Mouse (Mus musculus) inflammation-experienced regulatory T-cells, adult 6 months (primary cell): ENCODE data around the gene Olfr688. TPM values are rescaled to one million over a fixed set of nuclear protein-coding genes. Genes with fewer than 3 reads are reported as not detected.

ENCODE experiments used
- ATAC-seq: one replicate; pipeline ENCODE4 v1.8.0; 2017
- polyA plus RNA-seq, 3 experiments: library from polyadenylated mRNA; unstranded; fragments of 100-300 nt; shearing (Covaris generic); gene quantifications; one replicate each; pipeline ENCODE4 v1.2.1; 2017

The Olfr688 gene
- polyA plus RNA-seq: not detected

DNA sequence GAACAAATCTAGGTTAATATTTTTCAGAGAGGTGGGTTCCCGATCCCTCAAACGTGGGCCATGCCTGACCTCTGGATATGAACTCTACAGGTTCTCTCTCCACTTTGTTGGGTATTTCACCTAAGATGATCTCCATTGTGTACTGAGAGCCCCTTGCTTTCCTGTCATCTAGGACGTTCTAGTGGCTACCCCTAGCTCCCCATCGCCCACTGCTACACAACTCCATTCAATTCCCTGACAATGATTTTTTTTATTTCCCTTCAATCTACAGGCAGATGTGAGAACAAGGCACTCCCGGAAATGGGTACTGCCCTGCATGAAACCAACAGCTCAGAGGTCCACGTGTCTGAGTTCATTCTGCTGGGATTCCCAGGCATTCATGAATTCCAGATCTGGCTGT is at the start of gene Olfr688:
Gene Olfr688 (plus strand): TSS at position 301 of the 400 bp plus-strand sequence.
- no peak for ATAC-seq

- ATAC-seq: no peak
Measured at GRCm38 (mm10) chr7:105247671-105248070, 40.2 kb upstream of the Olfr688 start.

- ATAC-seq: no peak
Measured at GRCm38 (mm10) chr7:105248197-105248596, 39.7 kb upstream of the Olfr688 start.

DNA sequence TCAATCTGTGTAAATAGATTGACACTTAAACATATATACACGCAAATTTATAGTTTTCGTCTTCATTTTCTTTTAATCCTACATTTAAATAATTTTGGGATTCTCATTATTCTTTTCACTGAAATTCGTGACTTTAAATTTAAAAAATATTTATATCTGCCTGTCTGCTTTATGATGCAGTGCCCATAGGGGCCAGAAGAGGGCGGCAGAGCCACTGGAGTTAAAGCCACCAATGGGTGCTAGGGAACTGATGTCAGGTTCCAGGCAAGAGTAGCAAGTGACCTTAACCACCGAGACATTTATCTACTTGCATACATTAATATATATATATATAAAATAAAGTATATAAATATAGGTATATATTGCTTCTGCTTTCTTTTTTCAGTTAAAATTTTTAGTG is 31.2 kb upstream of the Olfr688 start:
- ATAC-seq: no peak

GRCm38 (mm10) chr7:105272426-105272825 is 15.5 kb upstream of the Olfr688 start:
- no peak for ATAC-seq

GRCm38 (mm10) chr7:105290051-105290450 is 2.2 kb downstream of the Olfr688 start:
- ATAC-seq: no peak

DNA sequence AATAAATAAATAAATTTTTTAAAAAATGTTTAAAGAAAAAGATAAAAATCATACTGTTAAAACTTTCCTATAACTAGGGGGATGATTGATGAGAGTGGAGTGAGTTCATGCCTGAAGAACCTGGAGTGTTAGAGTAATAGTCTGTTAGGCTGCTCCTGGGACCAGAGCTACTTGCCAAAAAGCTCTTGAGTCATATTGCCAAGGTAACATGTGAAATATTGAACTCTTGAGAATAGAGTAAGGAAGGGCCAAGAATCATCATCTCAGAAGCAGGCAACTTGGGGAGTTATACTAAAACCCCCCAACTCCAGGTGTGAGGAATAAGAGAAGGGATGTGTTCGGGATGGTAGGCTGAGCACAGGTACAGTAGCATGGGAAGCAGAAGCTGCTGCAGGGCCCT is 23.0 kb downstream of the Olfr688 start, which contains the start of gene Olfr689:
Gene Olfr689 (plus strand): TSS at position 301 of the 400 bp plus-strand sequence.
- no peak for ATAC-seq

GRCm38 (mm10) chr7:105325302-105325701 is 37.4 kb downstream of the Olfr688 start:
- ATAC-seq: no peak

- ATAC-seq: no peak
Measured at GRCm38 (mm10) chr7:105334004-105334403, 46.1 kb downstream of the Olfr688 start, which contains the start of gene Olfr690. Gene Olfr690, minus strand, starts transcription at chr7:105334104.

Other genes with a start within 250 kb of the Olfr688 start
- gene Olfr677, start 236.7 kb upstream of the Olfr688 start, polyA plus RNA-seq: not detected
- gene Olfr678, start 223.6 kb upstream of the Olfr688 start, polyA plus RNA-seq: not detected
- gene Olfr679, start 206.9 kb upstream of the Olfr688 start, polyA plus RNA-seq: not detected
- gene Olfr680-ps1, start 195.3 kb upstream of the Olfr688 start, polyA plus RNA-seq: not detected
- not detected for gene Olfr681, start 171.3 kb upstream of the Olfr688 start, polyA plus RNA-seq
- gene Olfr683, start 141.1 kb upstream of the Olfr688 start, polyA plus RNA-seq: not detected
- under 1 TPM in 1 of 3 experiments, not detected in 2; 0.30 TPM for gene Olfr684, start 124.4 kb upstream of the Olfr688 start, polyA plus RNA-seq
- gene Olfr685, start 102.1 kb upstream of the Olfr688 start, polyA plus RNA-seq: not detected
- not detected for gene Olfr686, start 80.6 kb upstream of the Olfr688 start, polyA plus RNA-seq
- gene Olfr689, start 23.1 kb downstream of the Olfr688 start, polyA plus RNA-seq: not detected
- not detected for gene Olfr690, start 46.0 kb downstream of the Olfr688 start, polyA plus RNA-seq
- gene Olfr691, start 54.2 kb downstream of the Olfr688 start, polyA plus RNA-seq: not detected
- gene Olfr692, start 80.1 kb downstream of the Olfr688 start, polyA plus RNA-seq: not detected
- gene Gm5901, start 86.9 kb downstream of the Olfr688 start, polyA plus RNA-seq: not detected
- 10 to 100 TPM; 10.5 to 25.3 (median 17.5) TPM for gene Fam160a2, start 112.0 kb downstream of the Olfr688 start, polyA plus RNA-seq
- not detected for gene Cnga4, start 116.5 kb downstream of the Olfr688 start, polyA plus RNA-seq
- not detected for gene Cckbr, start 137.6 kb downstream of the Olfr688 start, polyA plus RNA-seq
- gene Cavin3, start 194.2 kb downstream of the Olfr688 start, polyA plus RNA-seq: not detected